Mouse (Mus musculus): ENCODE data around the gene Hnrnpk.

- TF ChIP-seq CTCF (IDR thresholded peaks at IDR 0.05; ENCODE audit: control insufficient read depth, insufficient read depth, insufficient replicate concordance, low read depth, low read length) (no peak), POLR2A (IDR thresholded peaks at IDR 0.05; ENCODE audit: control insufficient read depth, low read depth, low read length) (no peak)
Measured at GRCm38 (mm10) chr13:58419266-58419665, 16.1 kb upstream of the Hnrnpk start.
